Mouse (Mus musculus) embryonic facial prominence, embryonic 13.5 days (tissue): ENCODE data around the gene Lrfn1. TPM values are rescaled to one million over a fixed set of nuclear protein-coding genes. Genes with fewer than 3 reads are reported as not detected.

Experiments
- ATAC-seq: fragments of 200-750 bp; cut with Nextera tagmentation; 2 replicates; pipeline ENCODE4 v1.8.0; 2017; ENCODE audit warnings: low read depth; ENCODE audit not compliant: insufficient number of reproducible peaks, insufficient read depth, low FRiP score, low TSS enrichment
- H3K27ac ChIP-seq: fragments of 300-500 bp; sonication (generic); 2 replicates; pipeline ENCODE4 v1.5.1; 2015; ENCODE audit warnings: moderate library complexity, mild to moderate bottlenecking, inconsistent platforms
- H3K27me3 ChIP-seq: fragments of 300-500 bp; sonication (generic); 2 replicates; pipeline ENCODE4 v1.6.1; 2015; ENCODE audit warnings: mild to moderate bottlenecking, inconsistent platforms
- H3K36me3 ChIP-seq: fragments of 300-500 bp; sonication (generic); 2 replicates; pipeline ENCODE4 v1.6.1; 2015; ENCODE audit warnings: mild to moderate bottlenecking, inconsistent platforms
- H3K4me1 ChIP-seq: fragments of 300-500 bp; sonication (generic); 2 replicates; pipeline ENCODE4 v1.6.1; 2015; ENCODE audit warnings: inconsistent platforms
- H3K4me2 ChIP-seq: fragments of 300-500 bp; sonication (generic); 2 replicates; pipeline ENCODE4 v1.6.1; 2015; ENCODE audit warnings: moderate library complexity, mild to moderate bottlenecking, inconsistent platforms
- H3K4me3 ChIP-seq: fragments of 300-500 bp; sonication (generic); 2 replicates; pipeline ENCODE4 v1.5.1; 2015; ENCODE audit warnings: mild to moderate bottlenecking, inconsistent platforms
- H3K9ac ChIP-seq: fragments of 300-500 bp; sonication (generic); 2 replicates; pipeline ENCODE4 v1.6.1; 2015; ENCODE audit warnings: mild to moderate bottlenecking, inconsistent platforms
- H3K9me3 ChIP-seq: fragments of 300-500 bp; sonication (generic); 2 replicates; pipeline ENCODE4 v1.6.1; 2016; ENCODE audit warnings: inconsistent platforms
- WGBS: fragments of 180-500 bp; shearing (Covaris S2); methylation state at CpG from one replicate; pipeline ENCODE4 v1.1.7; 2015; ENCODE audit warnings: mixed read lengths; 5-methylcytosine and 5-hydroxymethylcytosine counted together
- polyA plus RNA-seq: library from polyadenylated mRNA; unstranded; fragments of >200 nt; fragmentation: Nextera tagmentation; extraction: Ambion mirVana; gene quantifications from 2 replicates; pipeline ENCODE4 v1.2.1, GENCODE M21; 2015

Lrfn1 gene
- 5.3 and 7.6 TPM in 2 replicates for polyA plus RNA-seq

DNA sequence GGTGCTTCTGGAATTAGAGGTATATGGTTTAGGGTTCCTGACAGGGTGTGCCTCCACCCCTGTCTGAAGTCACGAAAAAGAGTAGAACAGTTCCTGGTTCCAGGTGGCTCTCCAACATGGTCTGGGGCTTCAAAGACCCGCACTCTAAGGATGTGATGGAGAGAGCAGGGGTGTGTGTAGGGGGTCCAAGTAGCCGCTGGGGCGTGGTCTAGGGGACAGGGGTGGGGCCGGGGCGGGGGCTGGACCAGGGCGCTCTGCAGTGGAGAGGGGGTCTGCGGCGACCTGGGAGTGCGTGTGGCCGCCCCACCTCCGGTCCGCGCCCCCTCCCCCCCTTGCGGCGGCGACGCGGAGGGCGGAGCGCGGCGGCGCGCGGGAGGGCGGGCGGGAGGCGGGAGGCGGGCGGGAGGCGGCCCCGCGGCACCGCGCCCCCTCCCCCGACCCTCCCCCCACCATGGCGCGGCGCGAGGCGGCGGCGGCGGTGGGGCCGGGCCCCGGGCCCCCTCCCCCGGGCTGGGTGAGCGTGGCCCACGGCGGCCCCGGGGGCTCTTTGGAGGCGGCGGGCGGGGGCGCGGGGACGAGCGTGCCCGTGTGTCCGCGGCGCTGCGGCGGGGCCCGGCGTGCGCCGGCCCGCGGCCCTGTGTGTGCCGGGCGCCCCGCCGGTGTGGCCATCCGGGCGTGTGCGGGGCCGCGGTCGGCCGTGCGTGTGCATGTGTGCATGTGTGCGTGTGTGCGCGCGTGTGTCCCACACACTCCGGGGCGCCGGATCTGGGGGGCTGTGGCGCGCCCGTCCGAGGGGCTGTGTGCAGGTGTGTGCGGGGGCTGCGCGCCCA is at the start of gene Lrfn1:
Gene Lrfn1, plus strand, starts transcription at position 450 of the 830 bp plus-strand sequence.
- WGBS: 0% methylated on average over 53 of the region's 97 CpGs
- Histone ChIP-seq H3K9ac (peak within 1 kb of the TSS; percentile 91), H3K4me2 (peak within 1 kb of the TSS; percentile 92), H3K4me3 (peak within 1 kb of the TSS; percentile 85), H3K9me3 (no peaks in the 10 kb centered on the region), H3K36me3 (peaks cover 25% of the 10 kb centered on the region), H3K4me1 (peaks cover 8% of the 10 kb centered on the region), H3K27ac (peak within 1 kb of the TSS; percentile 73), H3K27me3 (no peaks in the 10 kb centered on the region)
- ATAC-seq: peak; percentile 67

DNA sequence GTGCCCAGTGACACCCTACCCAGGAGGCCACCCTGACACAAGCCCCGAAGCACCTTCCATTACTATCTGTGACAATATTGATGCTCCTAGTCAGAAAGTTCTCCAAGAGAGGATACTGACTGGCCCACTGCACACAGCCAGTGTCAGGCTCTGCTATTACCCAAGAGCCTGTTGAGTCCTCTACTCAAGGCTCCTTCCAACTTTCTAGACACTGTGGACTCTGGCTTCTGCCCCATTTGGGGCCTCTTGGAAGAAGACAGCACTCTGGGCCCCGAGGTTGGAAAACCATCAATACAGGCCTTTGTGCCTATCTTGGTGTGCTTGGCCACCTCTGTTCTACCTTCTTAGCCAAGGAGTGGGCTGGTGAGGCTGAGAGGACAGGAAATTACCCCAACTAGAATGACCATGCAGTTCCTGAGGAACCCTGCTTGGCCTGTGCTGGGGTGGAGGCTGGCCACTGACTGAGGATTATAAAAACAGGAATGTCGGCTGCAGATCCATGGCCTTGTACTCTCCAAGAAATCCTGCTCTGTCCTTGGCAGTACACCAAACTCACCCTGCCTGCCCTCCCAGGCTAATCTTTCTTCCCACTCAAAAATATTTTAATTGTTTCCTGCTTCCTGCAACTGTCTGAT is 40.8 kb upstream of the Lrfn1 start:
- no peak for ATAC-seq
- no peak overlapping the region for H3K27ac ChIP-seq
- peaks cover 93% of the 10 kb centered on the region for H3K36me3 ChIP-seq
- no peaks in the 10 kb centered on the region for H3K27me3 ChIP-seq
- 92% methylated on average over 3 of the region's 3 CpGs for WGBS
- no peak overlapping the region for H3K9ac ChIP-seq
- H3K4me2 ChIP-seq: no peak overlapping the region
- H3K9me3 ChIP-seq: no peaks in the 10 kb centered on the region
- no peaks in the 10 kb centered on the region for H3K4me1 ChIP-seq
- H3K4me3 ChIP-seq: no peak overlapping the region

DNA sequence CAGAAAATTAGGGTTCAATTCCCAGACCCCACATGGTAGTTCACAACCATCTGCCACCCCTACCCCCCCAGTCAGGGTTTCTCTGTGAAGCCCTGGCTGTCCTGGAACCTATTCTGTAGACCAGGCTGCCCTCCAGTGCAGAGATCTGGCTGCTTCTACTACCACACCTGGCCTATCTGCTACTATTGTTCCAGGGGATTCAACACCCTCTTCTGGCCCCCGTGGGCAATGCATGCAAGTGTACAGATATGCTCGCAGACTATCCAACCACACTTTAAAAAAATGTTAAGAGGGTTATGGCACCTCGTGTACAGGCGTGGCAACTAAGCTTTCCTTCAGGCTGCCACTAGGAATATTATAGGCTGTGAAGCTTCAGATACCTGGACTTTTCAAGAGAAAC is 39.0 kb upstream of the Lrfn1 start:
- Histone ChIP-seq H3K9me3 (no peaks in the 10 kb centered on the region), H3K9ac (no peak overlapping the region), H3K4me2 (no peak overlapping the region), H3K4me3 (no peak overlapping the region), H3K27me3 (no peaks in the 10 kb centered on the region), H3K4me1 (no peaks in the 10 kb centered on the region), H3K36me3 (peaks cover 92% of the 10 kb centered on the region), H3K27ac (no peak overlapping the region)
- WGBS: 87% methylated on average over 4 of the region's 4 CpGs
- no peak for ATAC-seq

DNA sequence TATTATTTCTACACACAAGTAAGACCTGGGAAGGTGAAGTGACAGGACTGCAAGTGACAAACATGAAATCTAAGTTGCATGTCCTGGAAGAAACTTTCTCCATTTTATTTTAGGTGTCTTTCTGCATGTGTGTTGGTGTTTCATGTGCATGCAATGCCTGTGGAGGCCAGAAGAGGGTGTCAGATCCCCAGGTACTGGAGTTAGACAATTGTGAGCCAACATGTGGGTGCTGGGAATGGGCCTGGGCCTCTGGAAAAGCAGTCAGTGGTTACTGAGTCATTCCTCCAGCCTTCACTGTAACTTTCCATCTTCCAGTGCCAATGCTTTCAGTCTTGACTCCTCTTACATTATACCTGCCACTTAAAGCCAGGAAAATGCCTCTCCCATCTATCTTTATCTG is 34.4 kb upstream of the Lrfn1 start:
- H3K27me3 ChIP-seq: no peaks in the 10 kb centered on the region
- peaks cover 96% of the 10 kb centered on the region for H3K36me3 ChIP-seq
- no peaks in the 10 kb centered on the region for H3K9me3 ChIP-seq
- H3K4me2 ChIP-seq: no peak overlapping the region
- no peak for ATAC-seq
- no peak overlapping the region for H3K27ac ChIP-seq
- no peak overlapping the region for H3K4me3 ChIP-seq
- H3K4me1 ChIP-seq: peaks cover 8% of the 10 kb centered on the region
- no peak overlapping the region for H3K9ac ChIP-seq

DNA sequence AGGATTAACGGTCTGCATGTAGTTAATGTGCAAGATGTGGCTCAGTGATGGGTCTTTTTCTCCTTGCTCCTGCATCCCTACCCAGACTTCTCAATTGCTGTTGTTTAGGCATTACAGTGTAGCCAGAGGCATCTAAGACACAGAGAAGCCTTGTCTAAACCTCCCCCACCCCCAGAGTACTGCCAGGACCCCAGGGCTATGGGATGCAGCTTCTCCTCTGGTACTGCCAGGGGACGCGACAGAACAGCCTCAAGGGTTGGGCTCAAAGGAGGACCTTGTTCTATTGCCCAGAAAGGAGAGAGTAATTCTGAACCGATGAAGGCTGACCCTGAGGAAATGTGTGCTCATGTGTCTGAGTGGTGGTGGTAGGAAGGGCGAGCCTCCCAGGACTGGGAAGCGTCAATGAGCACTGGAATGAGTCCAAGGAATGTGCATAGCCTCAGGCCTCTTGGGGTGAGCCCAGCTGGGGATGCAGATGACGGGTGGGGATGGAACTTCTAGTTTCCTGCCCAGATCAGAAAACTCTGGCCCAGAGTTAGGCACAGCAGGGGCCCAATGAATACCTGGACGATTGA is 33.6 kb upstream of the Lrfn1 start:
- no peak overlapping the region for H3K9ac ChIP-seq
- WGBS: 60% methylated on average over 8 of the region's 8 CpGs
- no peaks in the 10 kb centered on the region for H3K9me3 ChIP-seq
- ATAC-seq: no peak
- H3K27ac ChIP-seq: no peak overlapping the region
- no peaks in the 10 kb centered on the region for H3K27me3 ChIP-seq
- no peak overlapping the region for H3K4me2 ChIP-seq
- H3K4me3 ChIP-seq: no peak overlapping the region
- peaks cover 8% of the 10 kb centered on the region for H3K4me1 ChIP-seq
- peaks cover 96% of the 10 kb centered on the region for H3K36me3 ChIP-seq

DNA sequence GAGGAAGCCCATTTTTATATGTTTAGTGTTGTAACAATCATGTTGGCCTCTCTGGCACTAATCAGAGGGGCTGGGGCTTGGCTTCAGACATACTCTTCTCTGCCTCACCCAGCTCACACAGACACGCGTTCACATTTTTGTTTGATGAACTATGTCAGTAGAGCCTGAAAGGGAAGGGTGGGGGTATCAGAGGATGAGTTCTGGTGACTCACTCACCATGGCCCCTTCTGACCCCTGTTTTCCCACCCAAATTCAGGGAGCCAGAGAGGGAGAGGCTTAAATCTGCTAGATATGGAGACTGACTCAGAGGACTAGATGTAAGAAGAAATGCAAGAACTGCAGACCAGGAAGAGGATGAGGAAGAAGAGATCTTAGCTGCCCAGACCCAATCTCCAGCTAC is 32.4 kb upstream of the Lrfn1 start:
- Histone ChIP-seq H3K9ac (no peak overlapping the region), H3K9me3 (no peaks in the 10 kb centered on the region), H3K27me3 (no peaks in the 10 kb centered on the region), H3K36me3 (peaks cover 95% of the 10 kb centered on the region), H3K27ac (no peak overlapping the region), H3K4me3 (no peak overlapping the region), H3K4me1 (peaks cover 8% of the 10 kb centered on the region), H3K4me2 (no peak overlapping the region)
- 97% methylated on average over 2 of the region's 2 CpGs for WGBS
- ATAC-seq: no peak

DNA sequence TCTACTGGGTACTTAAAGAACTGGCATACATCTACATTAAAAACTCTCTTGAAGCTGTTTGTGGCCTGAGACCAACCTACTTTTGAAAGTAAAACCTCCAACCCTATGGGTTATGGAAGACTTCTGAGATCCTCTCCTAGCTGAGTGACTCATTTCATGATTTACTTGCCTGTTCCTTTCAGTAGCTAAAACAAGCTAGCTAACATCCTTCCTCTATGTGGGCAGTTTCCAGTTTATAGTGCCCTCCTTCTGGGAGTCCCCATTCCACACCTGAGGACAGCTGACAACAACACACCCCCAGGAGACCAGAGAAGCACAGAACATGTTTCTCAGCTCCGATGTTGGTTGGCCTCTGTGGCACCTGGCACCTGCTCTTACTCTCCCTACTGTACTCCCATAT is 28.8 kb upstream of the Lrfn1 start:
- Histone ChIP-seq H3K36me3 (peaks cover 63% of the 10 kb centered on the region), H3K4me3 (no peak overlapping the region), H3K4me1 (peaks cover 8% of the 10 kb centered on the region), H3K9me3 (no peaks in the 10 kb centered on the region), H3K27me3 (no peaks in the 10 kb centered on the region), H3K4me2 (no peak overlapping the region), H3K9ac (no peak overlapping the region), H3K27ac (no peak overlapping the region)
- WGBS: 100% methylated on average over 1 of the region's 1 CpGs
- ATAC-seq: no peak

DNA sequence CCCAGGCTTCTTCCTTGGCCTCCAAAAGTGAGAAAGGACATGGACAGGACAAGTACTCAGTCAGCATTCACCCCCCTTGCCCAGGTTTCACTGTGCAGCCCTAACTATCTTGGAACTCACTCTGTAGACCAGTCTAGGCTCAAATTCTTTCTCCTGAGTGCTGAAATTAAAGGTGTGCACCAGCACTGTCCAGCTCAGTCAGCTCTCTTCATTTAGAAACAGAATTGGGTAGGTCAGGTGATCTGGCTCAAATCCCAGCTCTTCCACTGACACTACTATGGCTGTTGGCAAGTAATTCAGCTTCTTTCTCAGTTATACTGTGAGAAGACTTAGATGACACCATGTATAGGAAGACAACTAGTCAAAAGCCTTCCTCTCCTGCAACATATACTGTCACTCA is 24.0 kb upstream of the Lrfn1 start:
- Histone ChIP-seq H3K4me1 (peaks cover 11% of the 10 kb centered on the region), H3K4me3 (no peak overlapping the region), H3K27me3 (no peaks in the 10 kb centered on the region), H3K36me3 (peaks cover 38% of the 10 kb centered on the region), H3K27ac (no peak overlapping the region), H3K4me2 (no peak overlapping the region), H3K9me3 (no peaks in the 10 kb centered on the region), H3K9ac (no peak overlapping the region)
- ATAC-seq: no peak

DNA sequence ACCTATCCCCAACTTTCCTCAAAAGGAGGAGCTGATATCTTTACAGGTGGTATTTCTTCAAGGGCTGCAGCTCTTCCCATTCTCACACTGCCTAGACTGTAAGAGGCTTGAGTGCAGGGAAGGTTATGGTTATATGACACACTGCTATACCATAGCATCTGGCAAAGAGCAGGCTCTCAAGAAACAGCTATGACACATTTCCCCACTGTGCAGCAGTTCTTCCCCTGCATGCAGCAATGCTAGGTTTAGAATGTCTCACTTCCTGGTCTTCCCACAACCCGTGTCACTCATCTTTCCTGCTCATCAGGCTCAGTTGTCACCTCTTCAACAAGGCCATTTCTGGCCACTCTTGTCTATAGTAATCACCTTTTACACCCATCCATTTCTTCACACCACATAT is 21.3 kb upstream of the Lrfn1 start:
- no peak for ATAC-seq
- H3K36me3 ChIP-seq: peaks cover 24% of the 10 kb centered on the region; the same call in 1 of the 2 replicates

DNA sequence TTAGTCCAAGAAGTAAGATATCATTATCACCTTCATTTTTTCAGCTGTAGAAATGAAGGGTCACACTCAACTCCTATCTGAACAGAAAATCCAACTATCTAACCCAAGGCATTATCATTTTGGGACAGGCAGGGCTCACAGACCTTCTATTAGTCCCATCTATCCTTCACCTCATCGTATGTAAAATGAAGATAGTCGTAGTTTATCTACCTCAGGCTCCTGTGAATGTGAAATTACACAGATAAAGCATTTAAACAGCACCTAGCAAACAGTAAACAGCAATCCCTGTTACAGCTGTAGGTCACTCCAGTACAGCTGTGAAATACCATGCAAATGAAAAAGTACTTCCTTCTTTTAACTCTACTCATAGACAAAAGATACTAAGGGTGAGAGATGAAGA is 19.5 kb upstream of the Lrfn1 start:
- 92% methylated on average over 2 of the region's 2 CpGs for WGBS
- no peak overlapping the region for H3K9ac ChIP-seq
- H3K4me2 ChIP-seq: no peak overlapping the region
- H3K4me3 ChIP-seq: no peak overlapping the region
- H3K9me3 ChIP-seq: no peaks in the 10 kb centered on the region
- H3K27me3 ChIP-seq: no peaks in the 10 kb centered on the region
- no peak for ATAC-seq
- peaks cover 41% of the 10 kb centered on the region for H3K4me1 ChIP-seq
- H3K36me3 ChIP-seq: peaks cover 24% of the 10 kb centered on the region; the same call in 1 of the 2 replicates
- no peak overlapping the region for H3K27ac ChIP-seq

More for the DNA sequence above, 21.3 kb upstream of the Lrfn1 start:
- no peak overlapping the region for H3K27ac ChIP-seq
- WGBS: 86% methylated on average over 1 of the region's 1 CpGs
- H3K4me1 ChIP-seq: peaks cover 38% of the 10 kb centered on the region
- H3K4me3 ChIP-seq: no peak overlapping the region
- no peaks in the 10 kb centered on the region for H3K9me3 ChIP-seq
- H3K27me3 ChIP-seq: no peaks in the 10 kb centered on the region
- no peak overlapping the region for H3K9ac ChIP-seq
- H3K4me2 ChIP-seq: no peak overlapping the region

DNA sequence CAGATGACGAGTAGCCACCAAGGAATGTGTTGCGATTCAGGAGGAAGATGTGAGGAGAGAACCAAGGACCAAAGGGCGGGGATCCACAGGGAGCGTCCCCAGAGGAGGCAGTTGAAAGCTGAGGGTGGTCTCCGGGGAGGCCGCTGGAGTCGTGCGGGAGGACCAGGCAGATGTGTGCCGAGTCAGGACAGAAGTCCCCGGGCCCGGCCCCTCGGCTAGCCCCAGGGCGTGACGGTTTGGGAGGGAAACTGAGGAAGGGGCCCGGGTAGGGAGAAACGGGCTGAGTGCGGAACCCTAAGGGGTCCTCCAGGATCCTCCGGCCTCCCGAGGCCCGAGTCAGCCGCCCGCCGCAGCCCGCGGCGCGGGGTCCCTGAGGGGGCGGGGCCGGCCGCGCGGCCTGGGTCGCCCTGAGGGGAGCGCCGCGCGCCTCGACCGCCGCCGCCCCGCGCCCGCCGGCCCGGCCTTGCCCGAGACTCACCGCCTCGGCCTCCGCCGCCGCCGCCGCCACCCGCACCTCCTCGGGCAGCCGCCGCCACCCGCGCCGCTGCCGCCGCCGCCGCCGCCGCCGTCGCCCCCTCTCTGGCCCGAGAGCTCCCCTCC is 16.0 kb upstream of the Lrfn1 start:
- peaks cover 42% of the 10 kb centered on the region for H3K4me1 ChIP-seq
- ATAC-seq: peak; percentile 44
- WGBS: 0% methylated on average over 11 of the region's 70 CpGs
- peak overlapping the region; percentile 60 for H3K27ac ChIP-seq
- H3K9me3 ChIP-seq: no peaks in the 10 kb centered on the region
- H3K4me2 ChIP-seq: peak overlapping the region; percentile 85
- peak overlapping the region; percentile 98 for H3K9ac ChIP-seq
- H3K36me3 ChIP-seq: peaks cover 18% of the 10 kb centered on the region; the same call in 1 of the 2 replicates
- no peaks in the 10 kb centered on the region for H3K27me3 ChIP-seq
- H3K4me3 ChIP-seq: peak overlapping the region; percentile 86
